Comparison of ENCODE assay signal across 11 mouse cellular contexts in genomic region chr7:116184358-116185057, GRCm38 (mm10).
A peak's percentile ranks its signal among the peaks of the same experiment; 100 is the strongest.
DNase-seq lines count a peak whose midpoint lies in the region; ATAC-seq lines count a peak whose summit lies in the region.
"Had no signal": no experiment of that assay in that cellular context is flagged by ENCODE, and none has a peak within 500 bp of the region (broad histone marks: within the 10 kb centered on the region; RNA-seq: fewer than 3 reads in every experiment).

No protein-coding gene starts in this region.

- peaks cover 21% of the 10 kb centered on the region for H3K36me3 ChIP-seq in heart, embryonic 13.5 days
- H3K36me3 ChIP-seq in hindbrain, embryonic 13.5 days = no peaks in the 10 kb centered on the region
- H3K36me3 ChIP-seq in midbrain, embryonic 11.5 days (ENCODE audit: control insufficient read depth, insufficient read depth, low read length) = no peaks in the 10 kb centered on the region
- H3K36me3 ChIP-seq: limb, embryonic 15.5 days had no signal

- H3K4me1 ChIP-seq in heart, embryonic 13.5 days = peaks cover 89% of the 10 kb centered on the region
- peaks cover 37% of the 10 kb centered on the region for H3K4me1 ChIP-seq in hindbrain, embryonic 13.5 days (replicated peaks)
- peaks cover 20% of the 10 kb centered on the region for H3K4me1 ChIP-seq in midbrain, embryonic 11.5 days (ENCODE audit: control insufficient read depth, insufficient read depth, low read length)

- no peaks in the 10 kb centered on the region for H3K27me3 ChIP-seq in heart, embryonic 13.5 days (replicated peaks)
- no peaks in the 10 kb centered on the region for H3K27me3 ChIP-seq in hindbrain, embryonic 13.5 days
- no peaks in the 10 kb centered on the region for H3K27me3 ChIP-seq in midbrain, embryonic 11.5 days (ENCODE audit: control insufficient read depth, insufficient read depth, low read length)
- H3K27me3 ChIP-seq: limb, embryonic 15.5 days had no signal

- no peak overlapping the region for H3K4me2 ChIP-seq in heart, embryonic 13.5 days
- no peak overlapping the region for H3K4me2 ChIP-seq in hindbrain, embryonic 13.5 days
- H3K4me2 ChIP-seq in midbrain, embryonic 11.5 days = no peak overlapping the region
- H3K4me2 ChIP-seq: limb, embryonic 15.5 days had no signal

- peaks cover 5% of the 10 kb centered on the region; the same call in 1 of the 2 replicates for H3K9me3 ChIP-seq in heart, embryonic 13.5 days
- H3K9me3 ChIP-seq in hindbrain, embryonic 13.5 days = no peaks in the 10 kb centered on the region
- H3K9me3 ChIP-seq in midbrain, embryonic 11.5 days (ENCODE audit: control insufficient read depth, low read length) = no peaks in the 10 kb centered on the region
- H3K9me3 ChIP-seq: limb, embryonic 15.5 days had no signal

- peak overlapping the region; percentile 51 for H3K9ac ChIP-seq in heart, embryonic 13.5 days
- peak overlapping the region; percentile 46; the same call in 1 of the 2 replicates for H3K9ac ChIP-seq in hindbrain, embryonic 13.5 days
- peak overlapping the region; percentile 40 for H3K9ac ChIP-seq in midbrain, embryonic 11.5 days (ENCODE audit: low read length)
- H3K9ac ChIP-seq: limb, embryonic 15.5 days had no signal

- intact Hi-C loops in heart, postnatal 10 days (cut with DNase I) = no loop called here

- no peak overlapping the region for H3K4me3 ChIP-seq in heart, embryonic 13.5 days
- H3K4me3 ChIP-seq in hindbrain, embryonic 13.5 days = no peak overlapping the region
- H3K4me3 ChIP-seq in midbrain, embryonic 11.5 days (ENCODE audit: low read depth, low read length) = no peak overlapping the region
- H3K4me3 ChIP-seq: limb, embryonic 15.5 days had no signal

- WGBS in heart, embryonic 13.5 days = 29% methylated on average over 11 of the region's 11 CpGs
- 9% methylated on average over 11 of the region's 11 CpGs for WGBS in hindbrain, embryonic 13.5 days
- 17% methylated on average over 11 of the region's 11 CpGs for WGBS in midbrain, embryonic 11.5 days

- no peak for DNase-seq in heart, postnatal 10 days
- peak; percentile 45 for DNase-seq in ZHBTc4 (ENCODE audit: low read depth, low spot score)
- DNase-seq in midbrain, embryonic 11.5 days (ENCODE audit: low spot score, missing footprints) = peak; percentile 90
- DNase-seq in cerebellum, postnatal 36 days = no peak
- DNase-seq in layer of hippocampus, adult 9-10 months (ENCODE audit: low spot score) = no peak
- no peak for DNase-seq in right cerebral cortex, postnatal 36 days (ENCODE audit: low spot score in 2 of 2)
- DNase-seq: B cell, adult 2 months; cerebellum, adult 18-20 months had no signal

- no peak for ATAC-seq in heart, embryonic 13.5 days (ENCODE audit: extremely low read depth, insufficient number of reproducible peaks, low FRiP score, low TSS enrichment)
- ATAC-seq in hindbrain, embryonic 13.5 days (ENCODE audit: low FRiP score) = peak; percentile 54
- peak; percentile 48 for ATAC-seq in midbrain, embryonic 11.5 days (ENCODE audit: low FRiP score)

- H3K27ac ChIP-seq in heart, embryonic 13.5 days (replicated peaks) = peak overlapping the region; percentile 64
- peak overlapping the region; percentile 56; the same call in 1 of the 2 replicates for H3K27ac ChIP-seq in hindbrain, embryonic 13.5 days
- peak overlapping the region; percentile 17; the same call in 1 of the 2 replicates for H3K27ac ChIP-seq in midbrain, embryonic 11.5 days (ENCODE audit: low read depth, low read length)
- H3K27ac ChIP-seq: limb, embryonic 15.5 days had no signal

Comparison
In these comparisons a context has a peak if more than half of its experiments do, and no peak if none do; other contexts are left out.
1. DNase-seq: peak in ZHBTc4 (single experiment) and midbrain, embryonic 11.5 days (single experiment); none in heart, postnatal 10 days (0 of 2), cerebellum, postnatal 36 days (0 of 2), layer of hippocampus, adult 9-10 months (single experiment) and right cerebral cortex, postnatal 36 days (0 of 2).
2. Peak in every context shown above with its lines, with median percentiles within 50 percentile points of each other: H3K27ac ChIP-seq and H3K9ac ChIP-seq.